Mouse (Mus musculus) kidney, postnatal 0 days (tissue): ENCODE data around the gene Stk11. TPM values are rescaled to one million over a fixed set of nuclear protein-coding genes. Genes with fewer than 3 reads are reported as not detected.

Experiments
- ATAC-seq: fragments of 200-750 bp; cut with Nextera tagmentation; replicated peaks from 2 replicates; pipeline ENCODE4 v1.8.0; 2017; ENCODE audit warnings: low read depth, moderate number of reproducible peaks, moderate TSS enrichment, moderate library complexity; ENCODE audit not compliant: low FRiP score
- DNase-seq: peaks from one replicate; pipeline ENCODE4 v3.0.0-alpha.2; 2016; ENCODE audit warnings: low spot score
- H3K27ac ChIP-seq: fragments of 300-500 bp; sonication (generic); 2 replicates; pipeline ENCODE4 v1.5.1; 2014; ENCODE audit warnings: mild to moderate bottlenecking
- H3K27me3 ChIP-seq: fragments of 300-500 bp; sonication (generic); 2 replicates; pipeline ENCODE4 v1.6.1; 2014; ENCODE audit warnings: low read length, mixed read lengths; ENCODE audit not compliant: insufficient read depth
- H3K36me3 ChIP-seq: fragments of 300-500 bp; sonication (generic); 2 replicates; pipeline ENCODE4 v1.6.1; 2014; ENCODE audit warnings: low read length, mixed read lengths; ENCODE audit not compliant: insufficient read depth
- H3K4me1 ChIP-seq: fragments of 300-500 bp; sonication (generic); replicated peaks from 2 replicates; pipeline ENCODE4 v1.6.1; 2014; ENCODE audit warnings: antibody characterized with exemption, low read length, mixed read lengths; ENCODE audit not compliant: insufficient read depth
- H3K4me2 ChIP-seq: fragments of 300-500 bp; sonication (generic); 2 replicates; pipeline ENCODE4 v1.6.1; 2014; ENCODE audit warnings: mild to moderate bottlenecking, low read length, moderate library complexity, mixed read lengths
- H3K4me3 ChIP-seq: fragments of 300-500 bp; sonication (generic); replicated peaks from 2 replicates; pipeline ENCODE4 v1.5.1; 2014; ENCODE audit warnings: low read depth, low read length
- H3K9ac ChIP-seq: fragments of 300-500 bp; sonication (generic); 2 replicates; pipeline ENCODE4 v1.6.1; 2014; ENCODE audit warnings: low read depth, low read length
- H3K9me3 ChIP-seq: fragments of 300-500 bp; sonication (generic); replicated peaks from 2 replicates; pipeline ENCODE4 v1.6.1; 2016; ENCODE audit warnings: low read length, inconsistent platforms, mixed read lengths
- CTCF ChIP-seq: IDR thresholded peaks from 2 replicates; pipeline ENCODE4 v1.5.1; 2016; ENCODE audit warnings: antibody characterized with exemption, low read depth, mild to moderate bottlenecking, moderate library complexity
- WGBS: fragments of 180-500 bp; shearing (Covaris S2); extraction: QIAGEN DNeasy Blood & Tissue Kit; methylation state at CpG from one replicate; pipeline ENCODE4 v1.1.7; 2014; 5-methylcytosine and 5-hydroxymethylcytosine counted together
- polyA plus RNA-seq: library from polyadenylated mRNA; unstranded; fragments of >200 nt; fragmentation: Nextera tagmentation; extraction: Ambion mirVana; gene quantifications from 2 replicates; pipeline ENCODE4 v1.2.1, GENCODE M21; 2015

The Stk11 gene
- polyA plus RNA-seq, 1 experiment from 2014 or later, result 14.2 TPM

DNA sequence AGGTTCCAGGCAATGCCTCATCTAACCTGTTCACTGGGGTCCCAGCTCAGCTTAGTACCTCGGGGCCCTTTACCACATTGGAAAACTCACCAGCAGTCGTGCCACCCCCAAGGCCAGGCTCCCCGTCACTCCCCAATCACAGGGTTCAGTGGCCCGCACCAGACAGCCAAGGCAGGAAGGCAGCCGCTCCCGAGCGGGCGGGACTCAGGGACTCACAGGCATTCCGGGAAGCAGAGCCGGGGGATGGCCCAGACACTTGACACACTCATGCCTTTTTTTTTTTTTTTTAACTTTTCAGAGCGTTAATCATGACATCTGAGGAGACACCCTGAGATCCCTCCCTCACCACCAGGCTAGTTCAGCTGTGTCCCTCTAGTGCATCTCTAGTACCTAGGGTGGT lies 14.6 kb upstream of the Stk11 start:
- Histone ChIP-seq H3K9ac (peak overlapping the region; percentile 91), H3K27ac (no peak overlapping the region)
- 26% methylated on average over 11 of the region's 11 CpGs for WGBS

DNA sequence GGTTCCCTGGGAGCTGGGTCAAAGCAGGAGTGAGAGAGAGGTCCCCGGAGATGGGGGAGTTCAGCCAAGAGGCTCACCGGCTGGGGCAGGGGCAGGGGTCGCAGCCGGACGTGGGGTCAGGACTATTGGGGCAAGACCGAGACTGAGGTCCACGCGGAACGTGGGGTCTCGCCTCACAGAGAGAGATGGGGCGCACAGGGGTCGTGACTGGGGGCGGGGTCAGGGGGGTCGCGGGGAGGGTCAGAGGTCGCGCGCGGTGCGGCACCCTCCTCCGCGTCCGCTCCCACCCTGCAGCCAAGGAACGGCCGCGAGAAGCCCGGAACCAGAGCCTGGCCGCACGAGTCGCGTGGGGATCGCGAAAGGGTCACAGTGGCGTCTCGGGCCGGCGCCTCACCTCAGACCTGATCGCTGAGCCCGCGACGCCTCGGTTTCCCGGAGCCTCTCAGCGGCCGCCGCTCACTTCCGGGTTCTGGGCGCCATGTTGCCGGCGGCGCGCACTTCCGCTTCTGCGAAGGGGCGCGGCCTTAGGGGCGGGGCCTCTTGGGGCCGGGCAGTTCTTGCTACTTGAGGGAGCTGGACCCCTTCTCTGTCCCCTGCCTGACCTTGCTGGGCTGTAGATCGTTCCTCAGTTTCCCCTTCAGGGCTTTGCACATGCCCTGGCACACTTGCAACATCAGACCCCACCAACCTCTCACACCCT lies 13.2 kb upstream of the Stk11 start:
- Histone ChIP-seq H3K9ac (peak overlapping the region; percentile 91), H3K4me2 (peak overlapping the region; percentile 98), H3K27me3 (no peaks in the 10 kb centered on the region), H3K27ac (peak overlapping the region; percentile 75), H3K36me3 (no peaks in the 10 kb centered on the region), H3K4me3 (peak overlapping the region; percentile 95), H3K4me1 (peaks cover 29% of the 10 kb centered on the region), H3K9me3 (no peaks in the 10 kb centered on the region)
- ATAC-seq, result peak; percentile 87
- peak; percentile 91 for DNase-seq
- WGBS, result under 1% methylated on average over 56 of the region's 59 CpGs
- TF ChIP-seq CTCF, result no peak

More for the DNA sequence above, 14.6 kb upstream of the Stk11 start:
- Histone ChIP-seq H3K4me2 (peak overlapping the region; percentile 98), H3K9me3 (no peaks in the 10 kb centered on the region), H3K27me3 (no peaks in the 10 kb centered on the region), H3K4me3 (peak overlapping the region; percentile 95; the same call in 1 of the 2 replicates), H3K36me3 (no peaks in the 10 kb centered on the region), H3K4me1 (peaks cover 37% of the 10 kb centered on the region)
- ATAC-seq, result no peak; the same call in 1 of the 2 replicates
- DNase-seq, result peak; percentile 71
- no peak for TF ChIP-seq CTCF

GRCm38 (mm10) chr10:80103032-80103431 lies 12.6 kb upstream of the Stk11 start:
- Histone ChIP-seq H3K27me3 (no peaks in the 10 kb centered on the region), H3K9ac (peak overlapping the region; percentile 91; the same call in 1 of the 2 replicates), H3K9me3 (no peaks in the 10 kb centered on the region), H3K4me1 (peaks cover 24% of the 10 kb centered on the region), H3K36me3 (no peaks in the 10 kb centered on the region), H3K27ac (peak overlapping the region; percentile 75; the same call in 1 of the 2 replicates), H3K4me3 (no peak overlapping the region), H3K4me2 (peak overlapping the region; percentile 98; the same call in 1 of the 2 replicates)
- 79% methylated on average over 2 of the region's 2 CpGs for WGBS
- ATAC-seq (no peak), DNase-seq (no peak)
- no peak for TF ChIP-seq CTCF

GRCm38 (mm10) chr10:80104181-80104580 lies 11.4 kb upstream of the Stk11 start:
- no peaks in the 10 kb centered on the region for H3K27me3 ChIP-seq
- ATAC-seq, result no peak
- H3K9ac ChIP-seq, result no peak overlapping the region
- peaks cover 18% of the 10 kb centered on the region for H3K4me1 ChIP-seq
- H3K36me3 ChIP-seq, result no peaks in the 10 kb centered on the region
- no peak overlapping the region for H3K27ac ChIP-seq
- H3K4me3 ChIP-seq, result no peak overlapping the region
- 69% methylated on average over 3 of the region's 3 CpGs for WGBS
- H3K9me3 ChIP-seq, result no peaks in the 10 kb centered on the region
- no peak for TF ChIP-seq CTCF
- no peak for DNase-seq
- no peak overlapping the region for H3K4me2 ChIP-seq

- Histone ChIP-seq H3K4me2 (no peak within 1 kb of the TSS), H3K27me3 (no peaks in the 10 kb centered on the region), H3K36me3 (no peaks in the 10 kb centered on the region), H3K9ac (no peak within 1 kb of the TSS), H3K9me3 (no peaks in the 10 kb centered on the region), H3K4me1 (peaks cover 14% of the 10 kb centered on the region), H3K4me3 (no peak within 1 kb of the TSS), H3K27ac (no peak within 1 kb of the TSS)
- no peak for TF ChIP-seq CTCF
- DNase-seq (no peak), ATAC-seq (no peak)
- WGBS, result 71% methylated on average over 5 of the region's 5 CpGs
These were observed 10.1 kb upstream of the Stk11 start, which contains the start of gene Sbno2 for GRCm38 (mm10) chr10:80105460-80105859. Gene Sbno2 (minus strand): TSS chr10:80105571.

- Histone ChIP-seq H3K4me2 (no peak overlapping the region), H3K27me3 (no peaks in the 10 kb centered on the region), H3K27ac (no peak overlapping the region), H3K36me3 (no peaks in the 10 kb centered on the region), H3K9ac (no peak overlapping the region), H3K4me1 (peaks cover 9% of the 10 kb centered on the region), H3K9me3 (no peaks in the 10 kb centered on the region), H3K4me3 (no peak overlapping the region)
- DNase-seq, result no peak
- WGBS, result 66% methylated on average over 5 of the region's 5 CpGs
- no peak for ATAC-seq
- no peak for TF ChIP-seq CTCF
These were observed 9.7 kb upstream of the Stk11 start for GRCm38 (mm10) chr10:80105926-80106325.
